Comparison of ENCODE assay signal across 9 mouse cellular contexts in genomic region chr14:88469956-88470355, GRCm38 (mm10). TPM values are rescaled to one million over a fixed set of nuclear protein-coding genes. Genes with fewer than 3 reads are reported as not detected.
DNase-seq lines count a peak whose midpoint lies in the region; ATAC-seq lines count a peak whose summit lies in the region.
"Had no signal": no experiment of that assay in that cellular context is flagged by ENCODE, and none has a peak within 500 bp of the region (broad histone marks: within the 10 kb centered on the region; RNA-seq: fewer than 3 reads in every experiment).

No protein-coding gene starts in this region.

- no peaks in the 10 kb centered on the region for H3K36me3 ChIP-seq in heart, embryonic 10.5 days
- H3K36me3 ChIP-seq in hindbrain, embryonic 10.5 days, result no peaks in the 10 kb centered on the region
- H3K36me3 ChIP-seq in midbrain, embryonic 11.5 days (ENCODE audit: control insufficient read depth, insufficient read depth, low read length), result no peaks in the 10 kb centered on the region

- WGBS in heart, embryonic 10.5 days, result 2% methylated on average over 9 of the region's 9 CpGs
- 1% methylated on average over 9 of the region's 9 CpGs for WGBS in hindbrain, embryonic 10.5 days
- WGBS in midbrain, embryonic 11.5 days, result 2% methylated on average over 9 of the region's 9 CpGs

- peak overlapping the region; percentile 60 for H3K4me3 ChIP-seq in heart, embryonic 10.5 days
- peak overlapping the region; percentile 60 for H3K4me3 ChIP-seq in hindbrain, embryonic 10.5 days
- H3K4me3 ChIP-seq in midbrain, embryonic 11.5 days (ENCODE audit: low read depth, low read length), result peak overlapping the region; percentile 47

- 0 out of 2 replicates have a peak, but pooled peaks cover 7% of the 10 kb centered on the region for H3K4me1 ChIP-seq in heart, embryonic 10.5 days
- H3K4me1 ChIP-seq in hindbrain, embryonic 10.5 days (replicated peaks), result peaks cover 23% of the 10 kb centered on the region; the same call in 1 of the 2 replicates
- 0 out of 2 replicates have a peak, but pooled peaks cover 4% of the 10 kb centered on the region for H3K4me1 ChIP-seq in midbrain, embryonic 11.5 days (ENCODE audit: control insufficient read depth, insufficient read depth, low read length)

- peak overlapping the region; percentile 87 for H3K4me2 ChIP-seq in midbrain, embryonic 11.5 days

- ATAC-seq in midbrain, embryonic 11.5 days (ENCODE audit: low FRiP score), result peak; percentile 38

- intact Hi-C loops in heart, postnatal 36 days (cut with DNase I), result loop anchor here (5.0 kb wide), 1 partner anchor 1008 kb away; no protein-coding TSS in a partner anchor

- H3K9ac ChIP-seq in midbrain, embryonic 11.5 days (ENCODE audit: low read length), result peak overlapping the region; percentile 48

- H3K27ac ChIP-seq in heart, embryonic 10.5 days, result no peak overlapping the region
- H3K27ac ChIP-seq in hindbrain, embryonic 10.5 days, result 0 out of 2 replicates have a peak overlapping the region, but pooled peaks have one; percentile 5
- no peak overlapping the region for H3K27ac ChIP-seq in midbrain, embryonic 11.5 days (ENCODE audit: low read depth, low read length)

- peaks cover 29% of the 10 kb centered on the region; the same call in 1 of the 2 replicates for H3K27me3 ChIP-seq in heart, embryonic 10.5 days (ENCODE audit: insufficient read depth, poor library complexity, severe bottlenecking)
- H3K27me3 ChIP-seq in hindbrain, embryonic 10.5 days (ENCODE audit: insufficient read depth, poor library complexity, severe bottlenecking), result peaks cover 22% of the 10 kb centered on the region
- no peaks in the 10 kb centered on the region for H3K27me3 ChIP-seq in midbrain, embryonic 11.5 days (ENCODE audit: control insufficient read depth, insufficient read depth, low read length)

- no peaks in the 10 kb centered on the region for H3K9me3 ChIP-seq in heart, embryonic 10.5 days
- H3K9me3 ChIP-seq in hindbrain, embryonic 10.5 days, result no peaks in the 10 kb centered on the region
- no peaks in the 10 kb centered on the region for H3K9me3 ChIP-seq in midbrain, embryonic 11.5 days (ENCODE audit: control insufficient read depth, low read length)

- no peak for DNase-seq in heart, embryonic 10.5 days (ENCODE audit: low spot score)
- no peak for DNase-seq in heart, postnatal 36 days
- peak; percentile 34 for DNase-seq in brain, adult 2 months (ENCODE audit: low read depth, low spot score)
- no peak for DNase-seq in hindbrain, embryonic 10.5 days (ENCODE audit: low spot score)
- peak; percentile 86 for DNase-seq in midbrain, embryonic 11.5 days (ENCODE audit: low spot score, missing footprints)
- no peak for DNase-seq in cerebellum, adult 9-10 months
- DNase-seq in ovary, adult 18-20 months (ENCODE audit: low spot score), result no peak
- no peak for DNase-seq in kidney, postnatal 25 days

RNA-seq across cellular contexts. Expression of gene Pcdh20, which starts 1.2 kb away (rescaled TPM):
- 0.19 TPM in 1 of 2 replicates, not detected in the other for polyA plus RNA-seq in heart, embryonic 10.5 days (2016; fragmentation: Nextera tagmentation; extraction: Ambion mirVana)
- under 1 TPM; 0.35 to 0.47 TPM for total RNA-seq in heart, postnatal 36 days (2021)
- 0.75 and 0.92 TPM in 2 replicates for polyA plus RNA-seq in hindbrain, embryonic 10.5 days (2016; fragmentation: Nextera tagmentation; extraction: Ambion mirVana)
- 0.97 and 1.4 TPM in 2 replicates for polyA plus RNA-seq in midbrain, embryonic 11.5 days (2014; fragmentation: Nextera tagmentation; extraction: Ambion mirVana)
- polyA plus RNA-seq: liver, adult 2 months had no signal

Comparison
In these comparisons a context has a peak if more than half of its experiments do, and no peak if none do; other contexts are left out.
1. DNase-seq: peak in brain, adult 2 months (single experiment) and midbrain, embryonic 11.5 days (single experiment); none in heart, embryonic 10.5 days (single experiment), heart, postnatal 36 days (0 of 2), hindbrain, embryonic 10.5 days (single experiment), cerebellum, adult 9-10 months (single experiment), ovary, adult 18-20 months (single experiment) and kidney, postnatal 25 days (0 of 2).
2. Peak in every context shown above with its lines, with median percentiles within 50 percentile points of each other: H3K4me3 ChIP-seq.